In genomic region chr9:88770239-88770638, GRCm38 (mm10) we compare ENCODE assay signal across 5 mouse cellular contexts. TPM values are rescaled to one million over a fixed set of nuclear protein-coding genes. Genes with fewer than 3 reads are reported as not detected.
DNase-seq lines count a peak whose midpoint lies in the region; ATAC-seq and TF ChIP-seq lines count a peak whose summit lies in the region.
"Not testable (repeated sequence)": the region's sequence is repeated elsewhere in the genome, so short reads cannot be mapped to it uniquely, and the experiment has no call there.
"Had no signal": no experiment of that assay in that cellular context is flagged by ENCODE, and none has a peak within 500 bp of the region (broad histone marks: within the 10 kb centered on the region; RNA-seq: fewer than 3 reads in every experiment).

No protein-coding gene starts in this region.

- not testable (repeated sequence) for H3K27ac ChIP-seq in layer of hippocampus, adult 2 months

- H3K4me3 ChIP-seq in layer of hippocampus, adult 2 months: not testable (repeated sequence)

- ATAC-seq in granulocyte monocyte progenitor cell, adult 5-6 weeks (replicated peaks; ENCODE audit: poor library complexity, severe bottlenecking): peak; percentile 63
- 0 out of 2 replicates have a peak, but pooled peaks have one; percentile 30 for ATAC-seq in megakaryocyte, adult 5-6 weeks (ENCODE audit: poor library complexity, severe bottlenecking)
- ATAC-seq in megakaryocyte progenitor cell, adult 5-6 weeks (replicated peaks; ENCODE audit: poor library complexity): peak; percentile 61

- not testable (repeated sequence) for DNase-seq in layer of hippocampus, adult 2 months (ENCODE audit: low spot score in 2 of 2)

- TF ChIP-seq CTCF in layer of hippocampus, adult 2 months (conservative IDR thresholded peaks at IDR 0.05): peak; percentile 25; the same call in 1 of the 2 replicates

RNA-seq across cellular contexts. Expression of gene Bcl2a1d, which starts 38.5 kb away (rescaled TPM):
- not detected in 2 replicates for total RNA-seq in granulocyte monocyte progenitor cell, adult 5-6 weeks (2014; fragmentation: Nextera tagmentation)
- total RNA-seq in granulocyte monocyte progenitor cell, adult 5-6 weeks (2017): 1.5 TPM in 1 of 2 replicates, not detected in the other
- not detected for total RNA-seq in layer of hippocampus, adult 2 months (2021)
- 3.3 and 3.5 TPM in 2 replicates for total RNA-seq in megakaryocyte, adult 5-6 weeks (2015)
- total RNA-seq in megakaryocyte, adult 5-6 weeks (2017): 5.6 and 8.0 TPM in 2 replicates
- total RNA-seq in megakaryocyte progenitor cell, adult 5-6 weeks (2015): 1.1 and 1.6 TPM in 2 replicates
- 0.71 and 2.3 TPM in 2 replicates for total RNA-seq in megakaryocyte progenitor cell, adult 5-6 weeks (2017)
- total RNA-seq: adrenal gland, postnatal 25 days had no signal

RNA-seq across cellular contexts. Expression of gene Mthfsl, which starts 50.1 kb away (rescaled TPM):
- 20.8 and 41.6 TPM in 2 replicates for total RNA-seq in granulocyte monocyte progenitor cell, adult 5-6 weeks (2014; fragmentation: Nextera tagmentation)
- 14.0 and 22.6 TPM in 2 replicates for total RNA-seq in granulocyte monocyte progenitor cell, adult 5-6 weeks (2017)
- total RNA-seq in layer of hippocampus, adult 2 months (2021): 10 to 100 TPM; 31.7 to 39.1 TPM
- total RNA-seq in megakaryocyte, adult 5-6 weeks (2015): 61.1 and 73.6 TPM in 2 replicates
- total RNA-seq in megakaryocyte, adult 5-6 weeks (2017): 20.3 and 24.8 TPM in 2 replicates
- 34.1 and 41.1 TPM in 2 replicates for total RNA-seq in megakaryocyte progenitor cell, adult 5-6 weeks (2015)
- 18.4 and 19.2 TPM in 2 replicates for total RNA-seq in megakaryocyte progenitor cell, adult 5-6 weeks (2017)
